Mouse (Mus musculus): ENCODE measurements around the gene Mgat3.

Mgat3 gene

DNA sequence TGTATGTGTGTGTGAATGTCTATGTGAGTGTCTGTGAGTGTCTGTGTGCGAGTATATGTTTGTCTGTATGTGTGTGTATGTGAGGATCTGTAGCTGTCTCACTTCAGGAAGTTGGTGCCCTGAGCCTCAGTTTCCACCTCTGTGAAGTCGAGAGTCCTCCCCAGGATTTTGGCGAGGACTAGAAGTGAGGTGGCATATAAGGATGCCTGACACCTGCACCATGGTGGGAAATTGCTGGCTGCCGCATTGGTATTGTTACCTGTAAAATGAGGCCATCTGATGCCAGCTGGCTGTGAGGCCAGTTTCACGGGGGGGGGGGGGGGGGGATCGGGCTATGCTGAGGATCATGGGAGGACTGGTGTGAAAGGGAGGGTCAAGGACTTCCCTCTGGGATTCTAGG is 2.2 kb downstream of the Mgat3 start:
- DNase-seq (ENCODE audit: low spot score in 2 of 2), result no peak

GRCm38 (mm10) chr15:80181561-80181960 is 8.0 kb downstream of the Mgat3 start:
- no peak for DNase-seq (ENCODE audit: low spot score in 2 of 2)

- no peak for DNase-seq (ENCODE audit: low spot score in 2 of 2)
Measured at GRCm38 (mm10) chr15:80182072-80182700, 8.7 kb downstream of the Mgat3 start.

GRCm38 (mm10) chr15:80188927-80189326 is 15.4 kb downstream of the Mgat3 start:
- no peak for DNase-seq (ENCODE audit: low spot score in 2 of 2)

- DNase-seq (ENCODE audit: low spot score in 2 of 2), result no peak
Measured at GRCm38 (mm10) chr15:80190075-80190474, 16.6 kb downstream of the Mgat3 start.

- DNase-seq (ENCODE audit: low spot score in 2 of 2), result no peak
Measured at GRCm38 (mm10) chr15:80191585-80192245, 18.2 kb downstream of the Mgat3 start.

GRCm38 (mm10) chr15:80192246-80192585 is 18.7 kb downstream of the Mgat3 start:
- no peak for DNase-seq (ENCODE audit: low spot score in 2 of 2)

DNA sequence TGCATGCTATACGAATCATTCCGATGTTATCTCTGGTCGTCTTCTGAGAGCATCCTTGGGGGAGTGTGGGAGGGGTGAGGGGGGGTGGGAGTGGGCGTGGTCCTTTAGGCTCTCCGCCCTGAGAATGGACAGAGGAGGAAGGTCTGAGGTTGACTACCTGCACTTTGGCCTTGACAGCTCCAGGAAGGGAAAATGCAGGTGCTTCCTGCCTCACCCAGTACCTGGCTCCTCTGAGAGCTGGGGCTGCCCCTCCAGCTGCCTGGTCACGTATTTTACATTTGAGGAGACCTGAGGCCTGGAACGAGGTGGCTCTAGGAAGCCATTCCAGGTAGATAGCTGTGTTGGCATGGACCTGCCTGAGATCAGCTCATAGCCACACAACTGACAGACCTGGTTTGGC is 19.3 kb downstream of the Mgat3 start:
- no peak for DNase-seq (ENCODE audit: low spot score in 2 of 2)

GRCm38 (mm10) chr15:80199556-80199955 is 26.0 kb downstream of the Mgat3 start:
- DNase-seq (ENCODE audit: low spot score in 2 of 2), result no peak

GRCm38 (mm10) chr15:80202111-80202775 is 28.7 kb downstream of the Mgat3 start:
- no peak for DNase-seq (ENCODE audit: low spot score in 2 of 2)

DNA sequence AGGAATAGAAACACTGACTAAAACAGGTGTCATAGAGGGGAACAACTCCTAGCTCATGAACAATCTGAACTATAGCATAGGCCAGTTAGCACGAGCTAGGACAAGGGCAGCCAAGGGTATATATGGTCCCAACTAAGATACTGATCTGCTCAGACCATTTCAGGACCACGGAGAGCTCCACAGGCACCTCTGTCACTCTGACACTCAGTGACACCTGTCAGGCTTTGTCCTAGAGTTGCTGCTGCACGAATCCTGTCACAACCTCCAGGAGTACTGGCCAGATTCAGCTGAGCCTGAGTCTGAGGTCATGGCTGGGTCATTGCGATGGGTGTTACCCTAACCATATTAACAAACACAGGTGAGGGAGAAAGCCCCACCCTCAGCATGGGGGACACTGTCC is 29.9 kb downstream of the Mgat3 start:
- DNase-seq (ENCODE audit: low spot score in 2 of 2), result peak in 1 of 2 experiments; percentile 77

DNA sequence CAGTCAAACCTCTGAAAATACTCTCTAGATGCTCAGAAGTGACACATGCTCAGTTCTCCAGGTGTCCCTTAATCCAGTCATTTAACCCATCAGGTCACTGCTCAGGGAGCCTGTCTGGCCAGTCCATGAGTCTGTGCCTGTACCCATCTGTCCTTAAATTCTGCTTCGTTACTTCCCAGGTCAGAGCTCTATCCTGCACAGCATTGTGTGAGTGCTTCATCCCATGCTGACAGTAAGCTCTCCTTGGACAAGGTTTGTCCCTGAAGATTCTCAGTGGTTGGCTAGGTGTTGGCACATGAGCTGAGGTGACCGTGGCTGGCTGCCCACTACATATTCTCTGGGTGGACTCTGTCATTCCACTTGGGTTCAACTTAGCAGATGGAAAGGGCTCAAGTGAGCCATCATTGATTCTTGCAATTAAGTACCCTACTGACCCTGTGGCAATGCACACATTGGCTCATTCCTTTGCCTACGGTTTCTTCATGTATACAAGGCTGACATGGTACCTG is 32.6 kb downstream of the Mgat3 start:
- DNase-seq (ENCODE audit: low spot score in 2 of 2), result no peak

- no peak for DNase-seq (ENCODE audit: low spot score in 2 of 2)
Measured at GRCm38 (mm10) chr15:80208446-80208845, 34.9 kb downstream of the Mgat3 start.

DNA sequence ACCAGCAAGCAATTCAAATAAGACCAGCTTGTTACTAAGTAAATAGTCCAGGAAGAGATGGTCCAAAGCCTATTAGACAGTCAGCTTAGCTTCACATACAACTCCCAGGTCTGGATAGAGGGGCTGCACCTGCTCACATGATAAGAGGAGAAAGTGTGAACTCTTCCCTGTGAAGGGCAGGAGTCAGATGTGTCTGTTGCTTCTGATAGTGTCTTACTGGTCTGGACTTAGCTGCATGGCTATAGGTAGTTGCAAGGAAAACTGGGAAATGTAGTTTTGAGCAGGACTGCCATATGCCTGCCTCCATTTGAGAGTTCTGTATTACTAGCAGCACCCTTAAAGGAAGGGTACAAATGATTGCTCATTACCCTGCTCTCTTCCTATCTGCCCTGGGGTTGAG is 40.2 kb downstream of the Mgat3 start:
- no peak for DNase-seq (ENCODE audit: low spot score in 2 of 2)

DNA sequence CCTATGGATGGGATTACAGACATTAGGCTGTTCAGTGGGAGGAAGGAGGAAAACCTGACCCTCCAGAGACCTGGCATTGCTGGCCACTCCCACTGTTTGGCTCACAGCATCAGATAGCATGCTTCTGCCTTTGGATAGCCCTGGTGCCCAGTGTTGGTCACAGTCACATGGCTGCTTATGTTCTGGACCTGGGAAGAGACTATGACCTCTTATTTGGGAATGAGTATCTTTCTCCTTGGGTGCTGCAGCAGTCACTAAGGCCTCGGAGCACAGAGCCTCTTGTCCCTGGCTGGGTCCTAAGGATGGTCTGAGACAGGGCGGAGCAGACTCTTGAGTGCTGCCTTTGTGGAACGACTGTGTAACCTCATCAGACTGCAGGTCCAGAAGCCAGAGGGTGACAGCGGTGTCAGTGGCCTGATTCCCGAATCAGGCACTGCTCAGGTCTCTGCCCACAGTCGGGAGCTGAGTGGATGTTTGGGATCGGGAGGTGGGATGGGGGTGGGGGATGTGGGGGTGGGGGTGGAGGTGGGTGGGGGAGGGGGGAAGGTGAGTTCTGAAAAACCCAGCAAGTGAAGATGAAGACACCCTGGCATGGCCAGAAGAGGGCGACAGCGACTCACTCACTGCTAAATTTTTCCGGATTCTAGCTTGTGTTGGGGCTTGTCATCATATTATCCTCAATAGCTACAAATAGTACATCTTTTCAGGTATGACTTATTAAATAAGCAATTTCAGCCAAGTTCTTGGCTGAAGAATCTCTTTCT is 42.4 kb downstream of the Mgat3 start:
- no peak for DNase-seq (ENCODE audit: low spot score in 2 of 2)

- no peak for DNase-seq (ENCODE audit: low spot score in 2 of 2)
Measured at GRCm38 (mm10) chr15:80216480-80216820, 42.9 kb downstream of the Mgat3 start.

DNA sequence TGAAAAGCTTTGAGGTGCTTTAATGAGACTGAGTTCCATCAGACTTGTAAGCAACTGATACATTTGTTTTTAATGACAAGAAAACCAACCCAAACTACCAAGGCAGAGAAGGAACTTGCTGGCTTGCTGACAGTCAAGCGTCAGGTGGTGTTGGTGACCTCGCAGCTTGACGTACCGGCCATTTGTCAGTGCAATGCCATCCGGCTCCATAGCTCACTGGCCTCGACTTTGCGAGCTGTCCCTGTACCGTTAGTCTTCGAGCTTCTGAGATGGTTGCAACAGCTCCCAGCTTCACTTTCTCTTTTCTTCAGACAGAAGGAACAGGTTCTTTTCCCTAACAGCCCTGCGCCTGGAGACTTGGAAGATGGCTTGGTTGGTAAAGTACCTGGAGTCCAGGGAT is 44.0 kb downstream of the Mgat3 start:
- no peak for DNase-seq (ENCODE audit: low spot score in 2 of 2)

DNA sequence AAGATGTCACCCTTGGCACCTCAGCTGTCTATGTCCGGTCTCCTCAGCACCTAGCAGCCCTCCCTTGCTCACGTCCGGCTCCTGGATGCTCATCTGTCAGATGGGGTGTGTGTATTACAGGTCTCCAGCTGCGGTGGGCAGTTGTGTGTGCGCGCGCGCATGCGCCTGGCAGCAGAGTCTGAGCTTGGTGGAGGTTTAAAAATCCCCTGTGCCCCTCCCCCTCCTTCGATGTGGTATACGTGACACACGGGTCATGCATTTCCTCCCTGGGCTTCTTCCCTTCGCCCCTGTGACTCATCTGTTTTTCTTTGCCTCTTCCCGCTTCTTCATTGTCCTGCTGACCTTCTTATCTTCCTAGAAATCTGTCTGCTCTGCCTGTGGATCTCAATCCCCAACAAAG is 45.7 kb downstream of the Mgat3 start:
- DNase-seq (ENCODE audit: low spot score in 2 of 2), result peak in 1 of 2 experiments; percentile 18

- no peak for DNase-seq (ENCODE audit: low spot score in 2 of 2)
Measured at GRCm38 (mm10) chr15:80219705-80220657, 46.5 kb downstream of the Mgat3 start.

GRCm38 (mm10) chr15:80221031-80221430 is 47.5 kb downstream of the Mgat3 start:
- no peak for DNase-seq (ENCODE audit: low spot score in 2 of 2)

DNA sequence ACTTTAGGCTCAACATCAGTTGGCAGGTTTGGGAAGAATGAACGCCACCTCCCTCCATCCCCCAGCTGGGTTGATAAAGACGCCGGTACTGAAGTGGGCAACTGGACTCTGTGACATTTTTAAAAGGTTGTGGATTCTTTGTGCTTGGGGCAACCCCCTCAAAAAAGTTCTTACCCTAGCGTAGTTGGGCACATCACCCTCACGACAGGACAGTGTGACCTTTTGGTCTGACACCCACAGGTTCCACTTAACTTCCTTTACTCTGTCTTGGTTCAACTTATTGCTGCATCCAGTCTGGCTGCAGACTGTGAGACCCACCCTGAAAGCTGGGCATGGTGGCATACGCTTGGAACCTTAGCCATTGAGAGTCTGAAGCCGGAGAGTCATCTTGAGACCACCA is 50.2 kb downstream of the Mgat3 start:
- DNase-seq (ENCODE audit: low spot score in 2 of 2), result no peak
